Mouse (Mus musculus) splenic B cell, adult 2 months (primary cell): ENCODE data around the gene Wnt3.

Experiments used
- DNase-seq: peaks from one replicate; pipeline ENCODE4 v3.0.0-alpha.2; 2011; ENCODE audit warnings: low read depth, low spot score
- H3K27me3 ChIP-seq: 2 replicates; pipeline ENCODE4 v1.6.1; 2012; ENCODE audit warnings: mild to moderate bottlenecking, low read length, moderate library complexity, mixed read lengths; ENCODE audit not compliant: control insufficient read depth, poor library complexity, insufficient read depth, severe bottlenecking
- H3K36me3 ChIP-seq: 2 replicates; pipeline ENCODE4 v1.6.1; 2012; ENCODE audit warnings: mild to moderate bottlenecking, low read length, moderate library complexity, mixed read lengths; ENCODE audit not compliant: control insufficient read depth, poor library complexity, insufficient read depth, severe bottlenecking

The Wnt3 gene

GRCm38 (mm10) chr11:103773387-103774227 lies at the start of gene Wnt3:
TSS of gene Wnt3 (plus strand) at chr11:103774150.
- Histone ChIP-seq H3K27me3 (peaks cover 3% of the 10 kb centered on the region; the same call in 1 of the 2 replicates), H3K36me3 (no peaks in the 10 kb centered on the region)
- DNase-seq: peak; percentile 10

GRCm38 (mm10) chr11:103724331-103724771 lies 49.6 kb upstream of the Wnt3 start:
- Histone ChIP-seq H3K27me3 (no peaks in the 10 kb centered on the region), H3K36me3 (no peaks in the 10 kb centered on the region)
- DNase-seq: no peak

- DNase-seq: no peak
- no peaks in the 10 kb centered on the region for H3K27me3 ChIP-seq
- no peaks in the 10 kb centered on the region for H3K36me3 ChIP-seq
Measured at GRCm38 (mm10) chr11:103729282-103729985, 44.5 kb upstream of the Wnt3 start.

DNA sequence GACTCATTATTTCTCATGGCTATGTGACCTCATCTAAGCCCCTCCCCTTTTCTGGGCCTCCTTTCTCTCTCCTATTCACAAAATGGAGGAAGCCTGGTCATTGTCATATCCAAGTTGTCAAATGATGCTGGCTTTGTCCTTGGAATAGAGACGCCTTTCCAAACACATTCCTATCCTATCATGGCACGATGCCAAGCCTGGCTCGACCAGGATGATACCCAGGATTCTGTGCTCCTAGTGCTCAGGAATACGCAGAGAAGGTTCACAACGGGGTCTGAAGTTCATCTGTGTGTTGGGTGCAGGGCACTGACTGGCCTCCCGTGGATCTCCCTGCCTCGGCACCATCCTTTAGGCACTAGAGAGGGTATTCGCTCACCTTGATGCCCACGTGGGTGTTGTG lies 42.4 kb upstream of the Wnt3 start:
- no peak for DNase-seq
- no peaks in the 10 kb centered on the region for H3K27me3 ChIP-seq

DNA sequence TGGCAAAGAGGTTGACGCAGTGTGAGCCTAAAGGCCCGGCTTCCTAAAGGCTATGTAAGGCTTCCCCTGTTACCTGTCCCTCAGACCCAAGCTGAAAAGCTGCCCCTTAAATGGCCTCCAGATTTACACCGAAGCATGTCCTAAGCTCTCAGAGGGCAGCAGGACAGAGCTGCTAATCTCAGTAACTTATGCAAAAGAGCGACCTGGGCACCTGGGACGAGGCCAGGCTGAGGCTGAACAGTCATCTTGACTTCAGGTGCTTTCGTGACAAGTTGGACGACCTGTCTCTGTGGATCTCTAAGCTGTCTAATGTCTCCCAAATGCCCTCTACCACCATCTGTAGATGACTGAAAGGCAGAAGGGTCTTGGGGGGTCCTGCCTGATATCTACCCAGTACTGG lies 41.6 kb upstream of the Wnt3 start:
- DNase-seq: no peak
- Histone ChIP-seq H3K36me3 (no peaks in the 10 kb centered on the region), H3K27me3 (no peaks in the 10 kb centered on the region)

More for the DNA sequence above, 42.4 kb upstream of the Wnt3 start:
- H3K36me3 ChIP-seq: no peaks in the 10 kb centered on the region

- no peak for DNase-seq
- H3K27me3 ChIP-seq: no peaks in the 10 kb centered on the region
- no peaks in the 10 kb centered on the region for H3K36me3 ChIP-seq
Measured at GRCm38 (mm10) chr11:103733069-103733468, 40.9 kb upstream of the Wnt3 start.

GRCm38 (mm10) chr11:103733961-103734360 lies 40.0 kb upstream of the Wnt3 start:
- no peak for DNase-seq
- no peaks in the 10 kb centered on the region for H3K36me3 ChIP-seq
- H3K27me3 ChIP-seq: no peaks in the 10 kb centered on the region

GRCm38 (mm10) chr11:103734411-103735045 lies 39.4 kb upstream of the Wnt3 start:
- no peaks in the 10 kb centered on the region for H3K27me3 ChIP-seq
- no peaks in the 10 kb centered on the region for H3K36me3 ChIP-seq
- DNase-seq: no peak

DNA sequence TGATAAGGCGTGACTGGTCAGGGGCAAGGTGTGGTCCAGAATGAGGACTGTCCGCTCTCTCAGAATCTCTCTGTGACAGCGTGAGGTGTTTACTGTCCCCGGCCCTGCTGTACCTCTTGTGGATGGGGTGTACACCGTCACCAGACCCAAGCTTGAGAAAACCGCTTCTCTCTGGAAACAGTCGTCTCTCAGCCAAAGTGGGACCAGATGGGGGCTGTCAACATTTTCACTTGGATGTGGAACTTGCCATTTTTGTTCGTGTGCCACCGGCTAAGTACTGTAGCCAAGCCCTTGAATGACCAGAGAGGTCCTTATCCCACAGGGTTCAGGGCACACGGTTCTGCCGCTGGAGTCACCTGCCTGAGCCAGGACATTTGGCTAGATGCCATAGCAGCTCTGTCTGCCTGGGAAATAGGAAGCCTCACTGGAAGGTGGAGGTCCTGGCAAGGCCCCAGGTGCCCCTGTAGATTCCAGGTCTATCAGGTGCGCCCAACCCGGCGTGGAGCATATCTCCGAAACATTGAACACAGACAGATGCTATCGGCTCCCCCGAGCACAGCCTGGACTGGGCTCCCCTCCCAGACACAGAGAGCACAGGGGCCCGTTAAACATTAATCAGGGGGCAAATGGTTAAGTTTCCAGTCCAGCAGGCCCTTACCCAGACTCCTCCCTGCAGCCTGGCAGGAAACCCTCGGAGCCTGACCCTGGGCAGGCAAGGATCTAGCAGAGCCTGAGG lies 38.7 kb upstream of the Wnt3 start:
- Histone ChIP-seq H3K36me3 (no peaks in the 10 kb centered on the region), H3K27me3 (no peaks in the 10 kb centered on the region)
- no peak for DNase-seq

- Histone ChIP-seq H3K27me3 (no peaks in the 10 kb centered on the region), H3K36me3 (no peaks in the 10 kb centered on the region)
- no peak for DNase-seq
Measured at GRCm38 (mm10) chr11:103749306-103750089, 24.5 kb upstream of the Wnt3 start, which contains the start of gene Wnt9b. TSS of gene Wnt9b (minus strand) at chr11:103749821.

GRCm38 (mm10) chr11:103750612-103751011 lies 23.3 kb upstream of the Wnt3 start:
- DNase-seq: no peak
- Histone ChIP-seq H3K27me3 (no peaks in the 10 kb centered on the region), H3K36me3 (no peaks in the 10 kb centered on the region)

DNA sequence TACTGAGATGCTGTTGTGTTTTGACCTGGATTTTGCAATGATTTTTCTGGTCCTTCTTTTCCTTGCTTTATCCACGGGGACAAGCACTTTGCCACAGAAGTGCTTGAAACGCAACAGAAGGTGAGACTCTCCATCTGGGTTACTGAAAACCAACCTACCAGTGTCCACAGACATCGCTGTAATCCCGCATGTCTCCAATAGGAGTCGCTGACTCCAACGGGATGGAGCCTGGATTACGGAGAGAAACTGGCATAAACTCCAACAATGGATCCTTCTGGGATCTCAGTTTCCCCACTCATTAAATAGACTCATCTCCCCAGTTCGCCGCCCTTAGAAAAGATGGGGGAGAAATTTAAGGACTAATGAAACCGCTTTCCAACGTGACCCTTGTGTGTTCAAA lies 15.9 kb upstream of the Wnt3 start:
- DNase-seq: no peak
- Histone ChIP-seq H3K27me3 (no peaks in the 10 kb centered on the region), H3K36me3 (no peaks in the 10 kb centered on the region)

- DNase-seq: peak; percentile 62
- Histone ChIP-seq H3K36me3 (no peaks in the 10 kb centered on the region), H3K27me3 (no peaks in the 10 kb centered on the region)
Measured at GRCm38 (mm10) chr11:103758706-103759105, 15.2 kb upstream of the Wnt3 start.

- no peak for DNase-seq
- Histone ChIP-seq H3K27me3 (no peaks in the 10 kb centered on the region), H3K36me3 (no peaks in the 10 kb centered on the region)
Measured at GRCm38 (mm10) chr11:103760101-103760500, 13.8 kb upstream of the Wnt3 start.
